Mouse (Mus musculus): ENCODE data around the gene Ehbp1l1.

Gene Ehbp1l1

DNA sequence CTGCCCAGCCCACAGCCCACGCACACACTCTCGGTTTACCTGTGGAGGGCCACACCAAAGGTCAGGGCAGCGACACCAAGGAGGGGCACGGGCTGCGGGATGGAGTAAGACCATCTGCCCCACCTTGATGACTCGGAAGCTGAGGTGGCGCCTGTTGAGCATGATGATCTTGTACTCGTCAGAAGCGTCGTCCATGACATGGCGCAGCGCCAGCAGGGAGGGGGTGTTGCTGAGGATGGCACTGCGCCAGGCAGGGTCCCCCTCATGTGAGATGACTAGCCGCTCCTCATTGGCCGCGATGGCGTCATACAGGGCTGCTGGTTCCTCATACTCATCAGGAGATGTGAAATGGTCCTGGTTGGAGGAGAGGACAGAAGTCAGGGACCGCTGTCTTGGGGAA is 59.7 kb downstream of the Ehbp1l1 start:
- DNase-seq (ENCODE audit: low read depth), result no peak

DNA sequence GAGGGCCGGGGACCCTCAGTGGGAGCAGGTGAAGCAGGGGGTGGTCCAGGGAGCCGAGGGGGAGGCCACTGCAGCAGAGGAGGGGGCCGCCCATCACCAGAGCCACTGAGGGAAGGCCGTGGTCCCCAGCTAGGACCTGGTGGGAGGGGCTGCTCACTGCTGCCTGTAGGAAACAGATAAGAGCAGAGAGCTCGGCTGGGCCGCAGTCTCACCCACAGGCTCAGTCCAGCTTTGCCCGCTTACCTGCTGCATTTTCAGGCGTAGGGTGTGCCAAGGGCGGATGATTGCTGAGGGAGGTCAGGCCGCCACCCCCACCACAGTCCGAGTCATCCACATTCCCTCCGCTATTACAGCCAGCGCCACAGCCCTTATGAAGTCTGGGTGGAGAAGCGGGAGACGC is 60.7 kb downstream of the Ehbp1l1 start:
- no peak for DNase-seq (ENCODE audit: low read depth)

DNA sequence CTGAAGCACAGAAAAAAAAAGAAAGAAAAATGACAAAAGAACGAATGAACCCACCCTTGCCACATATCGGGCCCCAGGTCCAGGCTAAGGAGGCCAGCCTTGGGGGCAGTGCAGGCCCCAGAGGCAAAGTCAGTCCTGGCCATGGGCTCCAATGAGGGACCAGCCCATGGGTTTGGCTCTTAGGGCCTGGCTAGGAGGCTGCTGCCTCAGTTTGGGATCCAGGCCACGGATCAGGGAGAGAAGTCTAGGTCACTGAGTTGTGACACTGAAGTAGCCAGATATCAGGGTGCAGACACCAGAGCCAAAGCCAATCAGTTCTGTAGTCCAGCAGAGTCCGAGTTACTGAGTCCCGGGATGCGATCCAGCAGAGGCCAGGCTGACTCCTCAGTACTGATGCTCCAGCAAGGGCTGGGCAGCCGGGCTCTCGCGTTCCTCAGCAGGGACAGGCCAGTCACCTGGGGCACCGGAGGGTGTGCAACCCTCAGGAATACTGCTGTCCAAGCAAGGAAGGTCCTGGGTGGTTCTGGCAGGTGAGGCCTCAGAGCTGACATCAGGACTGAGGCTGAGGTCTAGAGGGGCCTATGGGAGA is 61.4 kb downstream of the Ehbp1l1 start:
- no peak for DNase-seq (ENCODE audit: low read depth)

DNA sequence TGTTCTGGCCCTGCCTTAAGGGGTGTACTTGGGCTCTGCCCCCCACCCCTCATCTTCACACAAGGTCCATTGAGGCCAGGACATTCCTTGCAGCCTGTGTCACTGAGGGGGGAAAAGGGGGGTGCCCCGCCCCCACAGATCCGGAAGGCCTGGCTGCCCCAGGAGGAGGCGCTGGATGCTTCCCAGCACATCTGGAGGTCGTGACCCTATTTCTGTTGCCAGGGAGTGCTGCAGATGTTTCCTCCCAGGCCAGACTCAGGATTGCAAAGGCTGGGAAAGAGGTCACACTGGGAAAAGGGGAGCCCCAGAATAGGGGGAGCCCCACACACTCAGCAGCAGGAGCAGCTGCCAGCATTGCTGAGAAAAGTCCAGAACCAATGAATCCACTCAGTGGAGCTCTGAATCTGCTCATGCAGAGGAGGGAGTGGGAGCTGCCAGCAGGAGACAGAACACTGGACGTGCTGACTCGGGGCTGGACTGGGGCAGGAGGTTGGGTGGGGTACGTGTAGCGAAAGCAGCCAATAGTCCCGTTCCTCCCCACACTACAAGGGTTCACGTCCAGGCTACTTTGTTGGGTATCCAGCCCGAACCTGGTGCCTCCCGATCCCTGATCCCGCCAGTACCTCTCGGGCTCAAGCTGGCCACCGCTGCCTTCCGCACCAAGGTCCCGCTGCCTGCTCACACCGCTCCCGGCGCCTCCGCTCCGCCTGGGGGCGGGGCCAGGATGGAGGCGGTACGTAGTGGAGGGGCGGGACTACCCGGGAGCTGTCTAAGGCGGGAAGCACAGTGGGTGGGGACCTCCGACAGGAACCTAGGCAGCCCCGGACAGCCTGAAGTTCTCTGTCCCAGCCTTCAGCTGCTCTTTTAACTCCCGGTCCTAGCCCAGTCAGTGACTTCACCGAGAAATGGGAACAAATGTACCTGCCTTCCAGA is 62.9 kb downstream of the Ehbp1l1 start, which contains the start of gene Sipa1:
Gene Sipa1 (minus strand): TSS at position 727 of the 933 bp plus-strand sequence.
- DNase-seq (ENCODE audit: low read depth), result peak; percentile 93

DNA sequence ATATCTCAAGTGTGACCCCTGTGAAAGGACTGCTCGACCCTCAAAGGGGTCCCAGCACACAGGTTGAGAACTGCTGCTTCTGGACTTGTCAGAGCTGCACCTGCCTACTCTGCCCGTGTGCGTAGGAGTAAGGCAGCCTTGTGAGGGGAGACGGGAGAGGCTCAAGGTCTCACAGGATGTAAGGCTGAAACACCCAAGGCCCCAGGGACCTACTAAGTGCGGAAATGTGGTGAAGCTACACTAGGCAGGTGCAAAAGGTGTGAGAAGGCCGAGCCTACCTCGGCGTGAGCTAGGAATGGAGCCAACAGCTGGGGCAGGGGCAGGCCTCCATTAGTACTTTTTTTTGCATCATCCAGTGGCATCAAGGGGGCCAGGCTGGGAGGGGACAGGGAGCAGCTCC is 63.8 kb downstream of the Ehbp1l1 start:
- DNase-seq (ENCODE audit: low read depth), result peak; percentile 64

DNA sequence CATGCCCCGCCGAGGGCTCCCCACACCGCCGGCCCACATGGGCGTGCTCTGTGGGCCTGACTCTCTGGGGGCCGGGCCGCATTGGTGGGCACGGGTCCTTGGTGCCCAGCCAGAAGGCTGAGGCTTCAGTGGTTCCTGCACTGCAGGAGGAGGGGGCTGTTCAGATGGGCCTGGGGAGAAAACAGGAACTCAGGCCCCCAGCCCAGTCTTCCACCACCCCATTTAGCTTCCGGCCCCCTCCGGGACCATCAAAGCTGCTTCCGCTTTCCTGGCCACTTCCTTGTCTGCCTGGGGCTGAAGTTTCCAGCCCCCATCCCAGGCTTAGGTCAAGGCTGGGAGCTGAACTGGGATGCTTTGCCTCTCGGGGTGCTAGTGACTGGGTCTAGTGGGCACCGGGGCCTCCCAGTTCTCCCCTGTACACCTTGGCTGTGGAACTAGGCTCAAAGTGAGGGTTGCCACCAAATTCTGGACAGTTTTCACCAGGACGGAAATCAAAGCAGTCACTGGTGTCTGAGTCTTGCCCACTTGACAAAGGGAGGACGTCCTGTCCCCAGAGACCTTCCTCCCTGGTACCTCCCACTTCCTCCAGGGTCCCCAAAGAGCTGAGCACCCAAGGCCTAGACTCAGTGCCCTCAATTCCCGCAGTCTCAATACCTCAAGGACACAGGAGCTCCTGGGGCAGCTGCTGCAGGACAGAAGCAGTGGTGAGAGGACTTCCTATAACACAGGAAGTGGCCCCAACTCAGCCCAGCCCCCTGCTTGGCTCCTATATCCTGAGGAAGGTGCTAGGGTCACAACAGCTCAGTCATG is 65.0 kb downstream of the Ehbp1l1 start:
- peak; percentile 49 for DNase-seq (ENCODE audit: low read depth)
